Mouse (Mus musculus) hindbrain, embryonic 11.5 days (tissue): ENCODE data around the gene BC035044. TPM values are rescaled to one million over a fixed set of nuclear protein-coding genes. Genes with fewer than 3 reads are reported as not detected.

Source experiments
- ATAC-seq: fragments of 200-750 bp; cut with Nextera tagmentation; 2 replicates; pipeline ENCODE4 v1.8.0; 2017; ENCODE audit warnings: mild to moderate bottlenecking, moderate TSS enrichment, moderate library complexity; ENCODE audit not compliant: low FRiP score
- DNase-seq: peaks from one replicate; pipeline ENCODE4 v3.0.0-alpha.2; 2015; ENCODE audit warnings: low spot score
- H3K27ac ChIP-seq: fragments of 300-500 bp; sonication (generic); 2 replicates; pipeline ENCODE4 v1.5.1; 2014; ENCODE audit warnings: mild to moderate bottlenecking, low read depth, low read length
- H3K27me3 ChIP-seq: fragments of 300-500 bp; sonication (generic); 2 replicates; pipeline ENCODE4 v1.6.1; 2014; ENCODE audit warnings: mild to moderate bottlenecking, low read length, moderate library complexity, mixed read lengths; ENCODE audit not compliant: control insufficient read depth, insufficient read depth
- H3K36me3 ChIP-seq: fragments of 300-500 bp; sonication (generic); 2 replicates; pipeline ENCODE4 v1.6.1; 2014; ENCODE audit warnings: mild to moderate bottlenecking, low read length, moderate library complexity, mixed read lengths; ENCODE audit not compliant: control insufficient read depth, insufficient read depth
- H3K4me1 ChIP-seq: fragments of 300-500 bp; sonication (generic); replicated peaks from 2 replicates; pipeline ENCODE4 v1.6.1; 2014; ENCODE audit warnings: low read length, mixed read lengths; ENCODE audit not compliant: control insufficient read depth, insufficient read depth
- H3K4me2 ChIP-seq: fragments of 300-500 bp; sonication (generic); replicated peaks from 2 replicates; pipeline ENCODE4 v1.6.1; 2014; ENCODE audit warnings: mild to moderate bottlenecking, low read depth, low read length
- H3K4me3 ChIP-seq: fragments of 300-500 bp; sonication (generic); 2 replicates; pipeline ENCODE4 v1.5.1; 2014; ENCODE audit warnings: low read depth, low read length
- H3K9ac ChIP-seq: fragments of 300-500 bp; sonication (generic); 2 replicates; pipeline ENCODE4 v1.6.1; 2014; ENCODE audit warnings: low read depth, low read length
- H3K9me3 ChIP-seq: fragments of 300-500 bp; sonication (generic); 2 replicates; pipeline ENCODE4 v1.6.1; 2016; ENCODE audit warnings: low read length; ENCODE audit not compliant: control insufficient read depth
- WGBS: fragments of 180-500 bp; shearing (Covaris S2); extraction: QIAGEN DNeasy Blood & Tissue Kit; methylation state at CpG from one replicate; pipeline ENCODE4 v1.1.7; 2014; 5-methylcytosine and 5-hydroxymethylcytosine counted together
- polyA plus RNA-seq: library from polyadenylated mRNA; unstranded; fragments of >200 nt; fragmentation: Nextera tagmentation; extraction: Ambion mirVana; gene quantifications from 2 replicates; pipeline ENCODE4 v1.2.1, GENCODE M21; 2014

The BC035044 gene
- polyA plus RNA-seq, 1 experiment from 2014 or later: 0.80 TPM

- under 1% methylated on average over 17 of the region's 17 CpGs for WGBS
- no peaks in the 10 kb centered on the region for H3K36me3 ChIP-seq
- ATAC-seq (peak; percentile 22), DNase-seq (peak; percentile 90)
- H3K27ac ChIP-seq: peak overlapping the region; percentile 30
- peak overlapping the region; percentile 66 for H3K4me3 ChIP-seq
- H3K9me3 ChIP-seq: no peaks in the 10 kb centered on the region
- H3K4me1 ChIP-seq: no peaks in the 10 kb centered on the region
- H3K27me3 ChIP-seq: no peaks in the 10 kb centered on the region
- peak overlapping the region; percentile 29 for H3K9ac ChIP-seq
- H3K4me2 ChIP-seq: peak overlapping the region; percentile 45
Measured at GRCm38 (mm10) chr6:128839266-128839771, 51.6 kb downstream of the BC035044 start.

GRCm38 (mm10) chr6:128838342-128839265 lies 52.3 kb downstream of the BC035044 start:
- Histone ChIP-seq H3K4me1 (no peaks in the 10 kb centered on the region), H3K9ac (peak overlapping the region; percentile 82), H3K36me3 (no peaks in the 10 kb centered on the region), H3K27me3 (no peaks in the 10 kb centered on the region), H3K4me2 (peak overlapping the region; percentile 45), H3K9me3 (no peaks in the 10 kb centered on the region), H3K27ac (peak overlapping the region; percentile 64), H3K4me3 (peak overlapping the region; percentile 66)
- ATAC-seq (peak; percentile 62), DNase-seq (peak; percentile 92)
- WGBS: under 1% methylated on average over 49 of the region's 49 CpGs

- H3K27me3 ChIP-seq: no peaks in the 10 kb centered on the region
- H3K9ac ChIP-seq: peak overlapping the region; percentile 42
- H3K9me3 ChIP-seq: no peaks in the 10 kb centered on the region
- ATAC-seq (peak; percentile 37; the same call in 1 of the 2 replicates), DNase-seq (peak; percentile 72)
- WGBS: 1% methylated on average over 14 of the region's 14 CpGs
- peak overlapping the region; percentile 66 for H3K4me3 ChIP-seq
- H3K4me2 ChIP-seq: peak overlapping the region; percentile 29
- no peaks in the 10 kb centered on the region for H3K36me3 ChIP-seq
- H3K27ac ChIP-seq: peak overlapping the region; percentile 8; the same call in 1 of the 2 replicates
- no peaks in the 10 kb centered on the region for H3K4me1 ChIP-seq
Measured at GRCm38 (mm10) chr6:128837454-128838341, 53.2 kb downstream of the BC035044 start.

- no peaks in the 10 kb centered on the region for H3K36me3 ChIP-seq
- DNase-seq (peak; percentile 9), ATAC-seq (no peak)
- no peaks in the 10 kb centered on the region for H3K27me3 ChIP-seq
- H3K27ac ChIP-seq: no peak overlapping the region
- no peaks in the 10 kb centered on the region for H3K9me3 ChIP-seq
- 85% methylated on average over 6 of the region's 6 CpGs for WGBS
- no peaks in the 10 kb centered on the region for H3K4me1 ChIP-seq
- H3K4me2 ChIP-seq: no peak overlapping the region
- H3K4me3 ChIP-seq: no peak overlapping the region
- no peak overlapping the region for H3K9ac ChIP-seq
Measured at GRCm38 (mm10) chr6:128836955-128837334, 54.0 kb downstream of the BC035044 start.

GRCm38 (mm10) chr6:128836191-128836954 lies 54.6 kb downstream of the BC035044 start:
- Histone ChIP-seq H3K9me3 (no peaks in the 10 kb centered on the region), H3K27ac (no peak overlapping the region), H3K4me3 (no peak overlapping the region), H3K36me3 (no peaks in the 10 kb centered on the region), H3K27me3 (no peaks in the 10 kb centered on the region), H3K9ac (no peak overlapping the region), H3K4me1 (no peaks in the 10 kb centered on the region), H3K4me2 (no peak overlapping the region)
- DNase-seq: no peak
- no peak for ATAC-seq
- 77% methylated on average over 8 of the region's 8 CpGs for WGBS

GRCm38 (mm10) chr6:128835571-128835970 lies 55.4 kb downstream of the BC035044 start:
- Histone ChIP-seq H3K9me3 (no peaks in the 10 kb centered on the region), H3K4me1 (no peaks in the 10 kb centered on the region), H3K4me3 (no peak overlapping the region), H3K27me3 (no peaks in the 10 kb centered on the region), H3K9ac (no peak overlapping the region), H3K27ac (no peak overlapping the region), H3K36me3 (no peaks in the 10 kb centered on the region), H3K4me2 (no peak overlapping the region)
- no peak for ATAC-seq
- WGBS: 90% methylated on average over 4 of the region's 4 CpGs
- no peak for DNase-seq

- 84% methylated on average over 10 of the region's 10 CpGs for WGBS
- Histone ChIP-seq H3K9me3 (no peaks in the 10 kb centered on the region), H3K9ac (no peak overlapping the region), H3K36me3 (no peaks in the 10 kb centered on the region), H3K27me3 (no peaks in the 10 kb centered on the region), H3K27ac (no peak overlapping the region), H3K4me1 (no peaks in the 10 kb centered on the region), H3K4me3 (no peak overlapping the region), H3K4me2 (no peak overlapping the region)
- ATAC-seq: no peak
- no peak for DNase-seq
Measured at GRCm38 (mm10) chr6:128833046-128833445, 57.9 kb downstream of the BC035044 start.

- Histone ChIP-seq H3K36me3 (no peaks in the 10 kb centered on the region), H3K4me3 (no peak overlapping the region), H3K27ac (no peak overlapping the region), H3K9ac (no peak overlapping the region), H3K4me1 (no peaks in the 10 kb centered on the region), H3K4me2 (no peak overlapping the region), H3K27me3 (no peaks in the 10 kb centered on the region), H3K9me3 (no peaks in the 10 kb centered on the region)
- DNase-seq: no peak
- ATAC-seq: no peak
- WGBS: 70% methylated on average over 4 of the region's 4 CpGs
Measured at GRCm38 (mm10) chr6:128829837-128830236, 61.1 kb downstream of the BC035044 start.
